Mouse (Mus musculus) left cerebral cortex, postnatal 36 days (tissue): ENCODE measurements around the gene Pde9a. TPM values are rescaled to one million over a fixed set of nuclear protein-coding genes. Genes with fewer than 3 reads are reported as not detected.

ENCODE experiments used
- DNase-seq, 2 experiments: peaks; one replicate each; pipeline ENCODE4 v3.0.0; 2021 to 2022; ENCODE audit warnings: low spot score in 2 of 2, mixed read lengths in 1 of 2
- intact Hi-C: fragments of 180-260 bp; cut with DNase I; formaldehyde crosslinking; loops from one replicate; pipeline ENCODE4 v1.15.1; 2025
- total RNA-seq, 2 experiments: library from RNA; stranded (reverse); gene quantifications; 2 replicates each; pipeline ENCODE4 v1.2.3; 2021

Pde9a gene
- total RNA-seq, 2 experiments from 2014 or later, result 19.7 to 30.6 TPM

DNA sequence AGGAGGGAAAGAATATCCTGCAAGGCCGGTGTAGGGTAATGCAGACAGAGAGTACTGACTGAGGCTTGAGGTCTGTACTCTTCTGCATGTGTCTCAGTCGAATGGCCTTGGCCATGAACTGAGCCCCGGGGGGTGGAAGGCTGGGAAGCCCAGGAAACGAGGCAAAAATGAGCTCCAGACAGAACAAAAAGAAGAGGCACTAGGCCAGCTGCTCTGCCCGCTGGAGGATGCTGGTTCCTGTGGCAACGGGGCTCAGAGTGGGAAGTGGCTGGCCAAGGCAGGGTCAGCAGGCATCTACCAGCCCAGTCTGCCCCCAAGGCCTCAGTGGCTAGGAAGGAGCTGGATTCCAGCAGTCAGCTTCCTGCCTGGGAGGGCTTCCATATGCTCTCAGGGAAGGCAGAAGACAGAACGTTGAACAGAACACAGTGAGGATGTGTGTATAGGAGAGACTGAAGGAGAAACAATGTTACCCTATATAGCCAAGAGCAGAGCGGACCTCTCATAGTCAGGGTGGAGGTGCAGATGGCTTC lies 65.2 kb downstream of the Pde9a start:
- peak; percentile 42 to 54 for DNase-seq
- intact Hi-C loops, result no loop called here

DNA sequence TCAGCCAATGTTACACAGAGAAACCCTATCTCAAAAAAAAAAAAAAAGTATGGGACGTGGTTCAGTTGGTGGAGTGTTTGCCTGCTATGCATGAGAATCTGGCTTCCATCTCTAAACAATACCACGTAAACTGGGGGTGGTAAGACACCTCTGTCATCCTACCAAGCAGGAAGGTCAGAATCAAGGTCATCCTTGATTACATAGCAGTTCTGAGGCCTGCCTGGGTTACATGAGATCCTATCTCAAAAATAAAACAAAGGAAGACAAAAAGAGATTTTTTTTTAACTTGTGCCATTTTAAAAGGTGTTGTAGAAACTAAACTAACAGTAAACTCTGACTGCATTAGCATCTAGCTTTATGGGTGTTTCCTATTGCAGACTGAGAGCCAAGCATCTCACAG lies 66.8 kb downstream of the Pde9a start:
- intact Hi-C loops, result no loop called here
- no peak for DNase-seq

DNA sequence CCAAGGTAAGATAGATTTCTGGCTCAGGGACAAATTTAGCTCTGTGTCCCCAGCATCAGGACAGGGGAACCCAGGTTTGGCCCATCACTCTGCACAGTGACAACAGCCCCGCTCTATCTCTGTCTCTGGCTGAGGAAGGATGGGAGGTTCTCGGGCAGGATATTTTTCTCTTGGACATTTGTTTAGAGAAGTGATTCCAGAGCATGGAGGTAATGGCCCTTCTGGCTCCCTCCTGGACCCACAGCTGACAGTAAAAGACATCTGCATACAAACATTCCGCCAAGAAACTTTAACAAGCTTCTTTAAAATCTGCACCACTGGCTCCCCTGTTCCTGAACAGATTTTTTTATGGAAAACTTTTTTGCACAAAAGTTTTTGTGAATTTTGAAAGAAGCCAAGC lies 67.5 kb downstream of the Pde9a start:
- no peak for DNase-seq
- intact Hi-C loops, result no loop called here

DNA sequence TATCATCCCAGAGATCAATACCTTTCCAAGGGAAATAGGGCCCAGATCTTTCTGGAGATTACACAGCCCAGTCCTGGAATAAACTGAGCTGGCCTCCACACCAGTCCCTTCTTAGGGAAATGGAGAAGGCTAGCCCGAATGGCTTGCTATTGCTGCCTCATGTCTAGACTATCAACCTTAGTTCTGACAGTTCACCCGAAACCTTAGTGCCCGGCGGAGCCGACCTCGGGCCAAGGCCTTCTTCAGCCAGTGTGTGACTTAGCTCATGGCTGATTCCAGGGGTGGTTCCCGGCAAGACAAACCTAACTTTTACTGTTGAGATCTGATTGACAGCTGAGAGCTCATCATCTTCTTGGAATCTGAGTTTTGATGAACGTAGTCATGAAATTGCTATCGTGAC lies 68.0 kb downstream of the Pde9a start:
- intact Hi-C loops, result no loop called here
- DNase-seq, result no peak

DNA sequence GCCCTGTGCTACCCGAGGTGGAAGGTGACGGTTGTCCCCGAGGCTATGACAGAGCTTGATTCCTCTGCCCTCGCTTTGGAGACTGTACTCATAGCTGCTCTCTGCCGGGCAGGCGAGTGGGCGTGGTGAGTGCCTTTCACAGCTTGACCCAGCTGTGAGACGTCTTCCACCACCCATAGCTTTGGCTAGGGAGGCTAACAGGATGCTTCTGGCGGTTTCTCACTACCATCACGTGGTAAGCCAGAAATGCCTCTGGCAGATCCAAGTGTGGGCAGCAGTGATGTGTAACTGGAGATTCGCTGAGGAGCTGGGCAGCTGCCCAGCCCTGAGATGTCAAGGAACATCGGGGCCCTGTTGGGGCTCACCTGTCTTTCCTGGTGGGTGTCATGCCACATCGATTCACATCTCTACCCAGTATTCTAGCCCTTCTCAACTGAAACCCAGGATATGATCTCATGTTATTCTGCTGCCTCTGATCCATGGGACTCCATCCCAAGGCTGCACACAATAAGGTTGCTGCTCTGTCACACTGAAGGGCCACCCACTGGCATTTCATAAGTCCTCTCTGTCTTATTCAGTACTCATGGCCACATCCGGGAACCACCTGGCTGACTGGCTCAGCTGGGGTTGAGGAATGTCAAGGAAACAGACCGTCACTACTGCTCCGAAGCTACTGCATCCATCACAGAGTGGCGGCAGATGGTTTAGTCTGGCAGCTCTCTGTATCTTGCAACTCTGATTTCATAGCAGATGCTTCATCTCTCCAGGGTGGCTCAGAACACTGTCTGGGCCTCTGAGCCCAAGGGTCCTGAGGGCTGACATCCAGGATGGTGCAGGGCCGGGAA lies 70.9 kb downstream of the Pde9a start:
- peak; percentile 66 to 73 for DNase-seq

DNA sequence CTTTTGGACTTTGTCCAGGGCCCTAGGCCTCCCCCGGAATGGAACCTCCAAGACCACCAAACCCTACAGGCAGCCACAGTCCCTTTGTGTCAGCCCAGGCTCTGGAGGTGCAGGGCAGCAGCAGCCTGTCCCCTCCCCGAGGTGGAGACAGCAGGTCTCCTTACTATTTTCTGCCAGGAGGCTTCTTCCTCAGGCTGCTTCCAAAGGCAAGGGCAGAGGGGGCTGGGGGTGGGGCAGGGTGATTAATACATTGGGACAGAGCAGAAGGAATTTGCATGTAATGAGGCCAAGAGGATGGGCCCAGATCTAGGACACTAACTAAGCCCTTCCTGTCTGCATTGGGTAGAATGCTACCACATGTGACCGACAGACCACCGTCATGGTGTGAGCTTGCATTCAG lies 74.4 kb downstream of the Pde9a start:
- intact Hi-C loops, result no loop called here
- DNase-seq, result no peak

More for the DNA sequence above, 70.9 kb downstream of the Pde9a start:
- intact Hi-C loops, result no loop called here

DNA sequence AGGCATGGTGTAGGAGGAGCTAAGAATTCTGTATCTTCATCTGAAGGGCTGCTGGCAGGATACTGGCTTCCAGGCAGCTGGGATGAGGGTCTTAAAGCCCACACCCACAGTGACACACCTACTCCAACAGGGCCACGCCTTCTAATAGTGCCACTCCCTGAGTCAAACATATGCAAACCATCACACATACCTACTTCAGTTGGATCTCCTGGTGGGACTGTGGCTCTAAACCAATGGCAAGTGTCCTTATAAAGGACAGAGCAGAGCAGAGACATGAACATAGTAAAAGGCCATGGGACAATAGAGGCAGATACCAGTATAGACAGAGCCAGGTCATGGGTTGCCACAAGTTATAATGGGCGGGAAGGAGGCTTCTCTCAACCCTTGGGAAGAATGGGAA lies 76.5 kb downstream of the Pde9a start:
- DNase-seq, result no peak
- intact Hi-C loops, result no loop called here

DNA sequence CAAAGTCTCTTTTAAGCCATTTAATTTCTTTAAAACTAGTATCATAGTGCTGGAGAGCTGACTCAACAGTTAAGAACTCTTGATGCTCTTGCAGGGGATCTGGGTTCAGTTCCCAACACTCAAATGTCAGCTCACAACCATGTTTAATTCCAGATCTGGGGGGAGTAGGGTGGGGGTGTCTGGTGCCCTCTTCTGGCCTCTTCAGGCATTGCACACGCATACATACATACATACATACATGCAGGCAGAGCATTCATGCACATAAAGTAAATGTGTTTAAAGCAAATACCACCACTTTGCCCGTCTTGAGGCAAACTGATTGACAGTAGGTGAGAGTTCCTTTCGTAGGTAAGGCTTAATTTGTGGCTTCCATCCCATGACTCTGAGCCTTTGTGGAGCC lies 80.8 kb downstream of the Pde9a start:
- no peak for DNase-seq
- intact Hi-C loops, result no loop called here

DNA sequence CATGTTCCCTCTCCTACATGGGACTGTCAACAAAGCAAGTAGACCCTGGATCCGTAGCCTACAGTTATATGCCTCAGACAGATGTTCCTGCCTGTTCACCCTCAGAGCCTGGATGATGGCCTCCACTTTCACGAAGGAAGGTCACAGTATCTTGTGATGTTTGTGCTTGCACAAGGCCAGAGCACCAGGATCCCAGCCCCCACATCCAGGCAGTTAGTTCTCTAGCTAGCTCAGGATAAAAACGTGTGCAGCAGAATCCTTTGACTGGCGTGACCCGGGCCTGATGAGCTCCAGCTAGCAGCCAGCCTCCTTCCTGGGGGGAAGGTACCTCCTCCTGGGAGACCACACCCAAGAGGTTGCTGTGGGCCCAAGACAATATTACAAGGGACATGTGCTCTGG lies 82.5 kb downstream of the Pde9a start:
- intact Hi-C loops, result no loop called here
- no peak for DNase-seq

DNA sequence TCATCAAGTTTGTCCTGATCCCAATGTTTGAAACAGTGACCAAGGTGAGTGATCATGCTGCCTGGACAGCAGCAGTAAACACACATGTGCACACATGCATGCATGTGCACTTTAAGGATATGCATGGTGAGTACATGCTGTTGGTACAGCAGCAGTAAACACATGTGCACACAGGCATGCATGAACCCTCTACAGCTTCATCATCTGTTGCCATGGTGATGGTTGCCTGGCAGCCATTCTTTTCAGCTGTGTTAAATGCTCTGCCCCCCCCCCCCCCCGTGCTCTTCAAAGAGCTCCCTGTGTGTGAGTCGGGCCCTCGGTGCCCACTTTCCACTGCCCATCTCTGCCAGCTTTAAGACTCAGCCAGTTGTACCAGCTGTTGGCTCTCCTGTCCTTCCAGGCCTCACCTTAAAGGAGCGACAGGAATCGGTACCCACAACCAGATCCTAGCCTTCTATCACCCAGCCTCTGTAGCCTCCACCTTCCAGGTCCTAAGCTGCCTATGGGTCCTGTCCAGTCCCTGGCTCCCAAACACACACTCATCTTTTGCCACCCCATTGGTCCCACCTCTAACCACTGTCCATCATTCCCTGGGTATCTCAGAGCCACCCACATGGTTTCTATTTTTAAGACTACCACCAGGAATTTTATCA lies 84.9 kb downstream of the Pde9a start:
- intact Hi-C loops, result no loop called here

DNA sequence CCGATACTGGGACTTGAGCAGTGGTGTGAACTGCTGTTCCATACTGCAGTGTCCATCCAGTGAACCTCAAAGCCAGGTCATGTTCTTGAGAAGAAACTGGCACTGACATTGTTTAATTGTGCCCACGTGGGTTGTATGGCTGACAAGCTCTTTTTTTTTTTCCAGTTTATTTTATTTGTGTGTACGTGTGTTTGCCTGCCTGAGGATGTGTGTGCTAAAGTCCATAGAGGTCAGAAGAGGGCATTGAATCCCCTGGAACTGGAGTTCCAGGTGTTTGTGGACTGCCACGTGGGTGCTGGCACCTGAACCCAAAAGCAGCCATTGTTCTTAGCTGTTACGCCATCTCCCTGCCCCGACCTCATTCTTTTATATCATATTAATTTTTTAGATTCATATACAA lies 88.4 kb downstream of the Pde9a start:
- DNase-seq, result no peak
- intact Hi-C loops, result no loop called here

More for the DNA sequence above, 84.9 kb downstream of the Pde9a start:
- no peak for DNase-seq

DNA sequence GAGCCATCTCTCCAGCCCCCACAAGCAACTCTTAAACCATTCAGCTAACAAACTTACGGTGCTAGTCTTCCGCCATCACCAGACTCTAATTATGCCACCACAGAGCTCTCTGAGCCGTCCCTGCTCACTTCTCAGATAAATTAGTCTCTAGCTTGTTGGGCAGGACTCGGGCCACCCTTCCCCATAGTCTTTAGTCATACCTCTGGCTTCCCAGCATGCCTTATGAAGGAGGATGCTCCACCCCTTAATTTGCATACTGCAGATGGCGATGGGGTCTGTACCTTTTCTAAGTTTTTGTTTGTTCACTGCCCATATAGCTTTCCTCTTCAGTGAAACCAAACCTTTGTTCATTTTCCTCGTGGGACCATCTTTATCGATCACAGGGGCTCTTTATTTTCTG lies 92.6 kb downstream of the Pde9a start:
- intact Hi-C loops, result no loop called here
- no peak for DNase-seq

DNA sequence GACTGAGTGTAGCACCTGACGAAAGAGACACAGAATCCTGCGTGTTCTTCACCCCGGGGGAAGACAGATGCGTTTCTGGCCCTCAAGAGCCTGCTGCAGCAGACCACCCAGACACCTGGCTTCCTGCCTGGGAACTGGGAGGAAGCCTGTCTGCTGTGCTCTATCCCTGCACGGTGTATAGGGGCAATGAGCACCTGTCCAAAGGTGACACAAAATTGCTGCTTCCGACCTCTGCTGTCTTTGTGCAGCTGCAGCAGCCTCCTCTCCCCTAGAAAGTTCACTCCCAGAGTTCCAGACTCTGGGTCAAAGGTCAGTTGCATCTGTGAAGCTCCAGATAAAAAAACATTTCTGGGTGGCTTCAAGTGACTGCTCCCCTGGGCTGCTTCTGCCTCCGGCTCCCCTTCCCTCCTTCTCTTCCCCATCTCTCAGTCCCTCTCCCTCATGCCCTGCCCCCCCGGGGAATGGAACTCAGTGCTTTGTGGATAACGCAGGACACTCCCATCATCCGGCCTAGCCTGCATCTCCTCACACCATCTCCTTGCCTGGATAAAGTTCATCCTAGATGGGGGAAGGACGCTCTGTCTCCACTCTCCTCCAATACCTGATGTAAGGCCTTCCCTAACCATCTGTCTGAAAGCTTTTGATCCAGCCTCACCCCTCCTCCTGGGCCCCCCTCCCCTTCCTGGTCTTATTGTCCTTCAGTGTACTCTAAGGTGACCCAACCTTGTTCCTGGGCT lies 93.3 kb downstream of the Pde9a start:
- no peak for DNase-seq
- intact Hi-C loops, result no loop called here

DNA sequence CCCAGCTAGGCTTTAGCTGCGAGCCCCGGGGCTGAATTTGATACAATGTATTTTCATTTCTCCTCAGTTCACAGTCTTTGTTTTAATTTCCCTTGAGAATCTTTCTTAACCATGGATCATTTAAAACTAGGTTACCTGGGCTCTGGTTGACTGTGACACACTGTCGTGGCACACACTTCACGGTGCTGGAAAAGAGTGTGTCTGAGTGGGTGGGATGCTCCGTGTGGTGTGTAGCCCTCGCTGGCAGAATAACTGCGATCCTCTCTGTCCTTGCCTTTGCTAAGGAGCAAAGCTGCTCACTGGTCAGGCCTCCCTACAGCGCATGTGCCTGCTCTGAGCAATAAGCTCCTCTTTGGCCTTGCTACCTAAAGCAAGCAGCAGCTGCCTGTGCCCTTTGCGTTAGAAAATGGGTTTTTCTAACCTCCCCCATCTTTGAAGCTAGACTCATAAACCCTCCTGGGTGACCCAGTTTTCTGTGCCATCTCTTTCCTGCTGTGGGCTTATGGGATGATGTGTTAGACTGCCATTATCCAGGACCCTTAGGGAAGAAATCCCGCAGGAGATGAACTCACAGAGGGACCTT lies 100.7 kb downstream of the Pde9a start:
- DNase-seq, result no peak
- intact Hi-C loops, result no loop called here

DNA sequence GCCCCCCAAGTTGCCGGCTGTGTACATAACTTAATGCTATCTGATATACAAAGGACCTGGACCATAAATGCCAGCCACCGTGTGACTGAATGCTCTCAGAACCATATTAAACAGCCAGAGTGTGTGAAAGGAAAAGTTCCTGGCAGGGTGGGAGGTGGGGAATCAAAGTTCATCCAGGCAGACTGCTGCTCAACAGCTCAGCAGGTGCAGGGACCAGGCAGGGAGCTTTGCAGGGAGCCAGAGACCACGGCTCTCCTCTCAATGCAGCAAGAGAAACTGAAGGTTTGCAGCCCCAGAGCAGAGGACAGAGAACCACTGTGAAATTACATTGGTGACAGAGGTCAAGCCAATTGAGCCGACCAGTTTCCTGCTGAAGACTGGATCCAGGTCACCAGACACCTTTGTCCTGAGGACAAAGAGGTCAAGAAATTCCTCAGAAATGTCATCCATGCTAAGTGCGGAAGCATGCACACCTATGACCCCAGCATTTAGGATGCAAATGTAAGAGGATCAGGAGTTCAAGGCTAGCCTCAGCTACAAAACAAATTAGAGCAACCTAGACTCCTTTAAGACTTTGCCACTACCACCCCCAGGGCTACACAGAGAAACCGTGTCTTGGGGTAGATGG lies 101.5 kb downstream of the Pde9a start:
- intact Hi-C loops, result no loop called here

DNA sequence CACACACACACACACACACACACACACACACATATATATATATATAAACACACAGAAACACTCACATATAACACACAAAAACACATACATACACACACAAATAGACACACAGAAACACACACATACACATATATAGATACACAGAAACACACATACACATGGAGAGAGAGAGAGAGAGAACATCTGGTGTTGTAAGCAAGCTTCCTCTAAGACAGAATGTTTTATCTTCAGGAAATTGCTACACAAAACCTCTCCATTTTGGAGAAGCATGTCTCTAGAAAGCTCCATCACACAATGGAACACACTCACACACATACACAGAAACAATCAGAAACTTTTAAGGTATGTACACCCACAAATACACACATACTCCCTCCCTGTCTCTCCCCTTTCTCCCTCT lies 105.3 kb downstream of the Pde9a start:
- intact Hi-C loops, result loop anchor here (5.0 kb wide), 1 partner anchor 234 kb away; no protein-coding TSS in a partner anchor
- DNase-seq, result no peak

More for the DNA sequence above, 101.5 kb downstream of the Pde9a start:
- DNase-seq, result no peak

DNA sequence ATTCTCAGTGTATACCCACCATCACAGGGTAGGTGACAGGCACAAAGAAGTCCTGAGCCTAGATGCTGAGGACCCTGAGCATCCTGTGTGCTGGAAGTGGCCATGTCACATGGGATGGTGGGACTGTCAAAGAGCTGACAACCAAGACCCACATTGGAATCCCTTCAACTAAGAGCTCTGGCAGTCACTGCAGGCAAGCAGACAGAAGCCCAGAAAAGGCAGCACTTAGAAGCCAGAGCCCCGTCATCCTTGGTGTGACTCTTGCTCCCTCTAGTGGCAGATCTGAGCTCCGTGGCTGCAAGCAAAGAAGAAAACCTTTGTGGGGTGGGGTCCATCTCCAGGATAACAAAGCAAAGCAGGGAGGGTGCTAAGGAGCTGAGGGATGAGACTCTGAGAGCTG lies 106.4 kb downstream of the Pde9a start:
- intact Hi-C loops, result loop anchor here (2.0 to 5.0 kb wide), 3 partner anchors 114 to 235 kb away; no protein-coding TSS in a partner anchor
- peak; percentile 73 to 74 for DNase-seq

DNA sequence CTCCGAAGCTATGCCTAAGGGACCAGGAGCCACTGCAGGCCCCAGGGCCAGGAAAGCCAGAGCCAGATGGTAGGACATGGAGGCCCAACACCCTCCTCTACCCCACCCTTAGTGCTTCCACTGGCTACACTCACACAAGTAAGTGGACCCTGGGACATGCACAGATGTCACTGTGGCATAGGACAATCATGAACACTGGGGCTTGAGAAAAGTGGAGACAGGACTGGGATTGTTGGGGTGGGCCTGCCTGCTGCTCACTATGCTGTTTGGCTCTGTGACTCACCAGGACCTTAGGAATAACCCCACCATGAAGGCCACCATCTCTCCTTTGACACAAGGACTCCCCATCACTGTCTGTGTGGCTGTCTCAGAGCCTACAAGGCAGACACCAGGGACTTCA lies 109.0 kb downstream of the Pde9a start:
- intact Hi-C loops, result loop anchor here (5.0 kb wide), 1 partner anchor 238 kb away; no protein-coding TSS in a partner anchor
- no peak for DNase-seq

DNA sequence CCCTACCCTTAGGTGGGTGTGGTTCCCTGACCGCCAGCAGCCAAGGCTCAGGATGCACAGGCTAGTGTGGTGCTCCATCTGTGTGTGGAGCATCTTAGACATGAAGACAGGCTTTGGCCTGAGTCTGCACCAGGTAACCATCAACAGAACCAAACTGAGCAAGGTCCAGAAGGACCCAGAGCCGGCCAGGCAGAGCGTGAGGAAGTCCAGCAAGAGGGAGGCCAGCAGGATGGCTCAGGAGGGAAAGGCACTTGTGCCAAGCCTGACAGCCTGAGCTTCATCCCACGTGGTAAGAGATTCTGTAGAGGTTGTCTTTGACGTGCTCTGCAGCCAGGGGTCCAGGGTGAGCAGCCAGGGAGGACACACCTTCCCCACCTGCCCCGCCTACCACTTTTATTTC lies 111.7 kb downstream of the Pde9a start:
- no peak for DNase-seq
- intact Hi-C loops, result no loop called here
